Mouse (Mus musculus) liver, adult 2 months (tissue): ENCODE measurements around the gene Mvd. TPM values are rescaled to one million over a fixed set of nuclear protein-coding genes. Genes with fewer than 3 reads are reported as not detected.

ENCODE experiments used
- DNase-seq: peaks from one replicate; pipeline ENCODE4 v3.0.0-alpha.2; 2011; ENCODE audit warnings: low read depth, low spot score; ENCODE audit errors: extremely low read depth
- H3K27ac ChIP-seq: fragments of 200-500 bp; replicated peaks from 2 replicates; pipeline ENCODE4 v1.5.1; 2012; ENCODE audit warnings: low read depth, mild to moderate bottlenecking, control low read depth, inconsistent platforms, low read length; ENCODE audit not compliant: insufficient read depth
- H3K27me3 ChIP-seq: fragments of 200-500 bp; 2 replicates; pipeline ENCODE4 v1.6.1; 2012; ENCODE audit warnings: mild to moderate bottlenecking, moderate library complexity, low read length, inconsistent platforms; ENCODE audit not compliant: control insufficient read depth, insufficient read depth
- H3K36me3 ChIP-seq: fragments of 200-500 bp; 2 replicates; pipeline ENCODE4 v1.6.1; 2012; ENCODE audit warnings: low read length, inconsistent platforms; ENCODE audit not compliant: control insufficient read depth, insufficient read depth
- H3K4me1 ChIP-seq: fragments of 200-500 bp; 2 replicates; pipeline ENCODE4 v1.6.1; 2011; ENCODE audit warnings: low read length; ENCODE audit not compliant: control insufficient read depth, insufficient read depth
- H3K4me3 ChIP-seq: fragments of 200-500 bp; 2 replicates; pipeline ENCODE4 v1.5.1; 2011; ENCODE audit warnings: low read depth, mild to moderate bottlenecking, control low read depth, low read length, moderate library complexity; ENCODE audit not compliant: insufficient read depth
- H3K79me2 ChIP-seq: fragments of 200-500 bp; 2 replicates; pipeline ENCODE4 v1.6.1; 2012; ENCODE audit warnings: inconsistent platforms, mild to moderate bottlenecking, low read length, moderate library complexity; ENCODE audit not compliant: control insufficient read depth, insufficient read depth
- H3K9ac ChIP-seq: fragments of 200-500 bp; 2 replicates; pipeline ENCODE4 v1.6.1; 2012; ENCODE audit warnings: low read depth, mild to moderate bottlenecking, control low read depth, inconsistent platforms, low read length
- CTCF ChIP-seq: fragments of 200-500 bp; IDR thresholded peaks from 2 replicates; pipeline ENCODE4 v1.5.1; 2011; ENCODE audit warnings: low read depth, low read length, control low read depth
- POLR2A ChIP-seq: fragments of 200-500 bp; IDR thresholded peaks from 2 replicates; pipeline ENCODE4 v1.6.1; 2011; ENCODE audit warnings: low read length, control low read depth; ENCODE audit not compliant: insufficient read depth; ENCODE audit errors: extremely low read depth
- WGBS: fragments of 180-500 bp; shearing (Covaris S2); methylation state at CpG from one replicate; pipeline ENCODE4 v1.1.7; 2018; 5-methylcytosine and 5-hydroxymethylcytosine counted together
- polyA plus RNA-seq: library from polyadenylated mRNA; depleted of rRNA; stranded (reverse); fragments of >200 nt; gene quantifications from 2 replicates; pipeline ENCODE4 v1.2.3, GENCODE M21; 2012; rRNA removed
- total RNA-seq: library from RNA; depleted of rRNA; stranded (reverse); fragments of >200 nt; gene quantifications from 2 replicates; pipeline ENCODE4 v1.2.3, GENCODE M21; 2014; rRNA removed

Mvd gene
- total and polyA plus RNA-seq, 2 experiments: 20.9 to 68.7 TPM

- Histone ChIP-seq H3K79me2 (no peaks in the 10 kb centered on the region; the same call in 1 of the 2 replicates), H3K4me1 (no peaks in the 10 kb centered on the region), H3K4me3 (no peak overlapping the region), H3K36me3 (peaks cover 48% of the 10 kb centered on the region), H3K9ac (no peak overlapping the region), H3K27ac (no peak overlapping the region), H3K27me3 (no peaks in the 10 kb centered on the region)
- TF ChIP-seq CTCF: no peak
- no peak for TF ChIP-seq POLR2A
- 85% methylated on average over 6 of the region's 6 CpGs for WGBS
- DNase-seq: no peak
Observed at GRCm38 (mm10) chr8:122395291-122395690, 47.9 kb downstream of the Mvd start.

DNA sequence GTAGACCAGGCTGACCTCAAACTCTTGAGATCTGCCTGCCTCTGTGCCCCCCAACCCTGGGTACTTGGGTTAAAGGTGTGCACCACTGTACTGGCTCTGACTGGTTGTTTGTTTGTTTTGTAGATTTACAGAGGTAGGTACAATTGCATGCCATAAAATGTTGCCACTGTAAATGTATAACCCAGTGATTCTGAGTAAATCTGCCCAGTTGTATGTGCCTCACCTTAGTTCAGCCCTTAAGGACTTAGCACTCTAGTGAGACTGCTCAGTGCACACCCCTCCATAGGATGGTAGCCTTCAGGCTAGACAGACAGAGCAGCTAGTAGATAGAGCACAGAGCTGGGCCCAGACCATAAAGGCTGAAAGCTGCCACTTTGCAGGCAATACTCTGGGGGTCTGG lies 49.5 kb downstream of the Mvd start:
- Histone ChIP-seq H3K36me3 (peaks cover 50% of the 10 kb centered on the region), H3K27me3 (no peaks in the 10 kb centered on the region), H3K79me2 (peaks cover 5% of the 10 kb centered on the region; the same call in 1 of the 2 replicates), H3K27ac (no peak overlapping the region), H3K4me3 (no peak overlapping the region), H3K9ac (no peak overlapping the region), H3K4me1 (no peaks in the 10 kb centered on the region)
- no peak for TF ChIP-seq POLR2A
- no peak for TF ChIP-seq CTCF
- DNase-seq: no peak

- Histone ChIP-seq H3K4me3 (no peak overlapping the region), H3K27me3 (no peaks in the 10 kb centered on the region), H3K9ac (no peak overlapping the region), H3K36me3 (peaks cover 46% of the 10 kb centered on the region), H3K27ac (no peak overlapping the region), H3K79me2 (peaks cover 8% of the 10 kb centered on the region; the same call in 1 of the 2 replicates), H3K4me1 (0 out of 2 replicates have a peak, but pooled peaks cover 1% of the 10 kb centered on the region)
- WGBS: 15% methylated on average over 3 of the region's 3 CpGs
- TF ChIP-seq CTCF (no peak), POLR2A (no peak)
- peak; percentile 57 for DNase-seq
Observed at GRCm38 (mm10) chr8:122390758-122391157, 52.5 kb downstream of the Mvd start.

- WGBS: 90% methylated on average over 3 of the region's 3 CpGs
- Histone ChIP-seq H3K27me3 (no peaks in the 10 kb centered on the region), H3K9ac (no peak overlapping the region), H3K79me2 (peaks cover 10% of the 10 kb centered on the region; the same call in 1 of the 2 replicates), H3K36me3 (peaks cover 52% of the 10 kb centered on the region), H3K4me3 (no peak overlapping the region), H3K4me1 (0 out of 2 replicates have a peak, but pooled peaks cover 5% of the 10 kb centered on the region), H3K27ac (no peak overlapping the region)
- TF ChIP-seq POLR2A (no peak), CTCF (0 out of 2 replicates have a peak, but pooled peaks have one; percentile 23)
- DNase-seq: no peak
Observed at GRCm38 (mm10) chr8:122389357-122389756, 53.9 kb downstream of the Mvd start.

Other genes starting within 250 kb of the Mvd start
- gene Zfpm1, start 161.3 kb downstream of the Mvd start, total RNA-seq: 7.9 and 8.4 TPM in 2 replicates
- 56.5 and 67.5 TPM in 2 replicates for gene Zfpm1, start 161.3 kb downstream of the Mvd start, polyA plus RNA-seq
- gene Trhr2, start 82.7 kb downstream of the Mvd start, total RNA-seq: not detected in 2 replicates
- not detected in 2 replicates for gene Trhr2, start 82.7 kb downstream of the Mvd start, polyA plus RNA-seq
- 10.9 and 14.0 TPM in 2 replicates for gene Zc3h18, start 66.8 kb downstream of the Mvd start, total RNA-seq
- gene Zc3h18, start 66.8 kb downstream of the Mvd start, polyA plus RNA-seq: 18.3 and 22.3 TPM in 2 replicates
- not detected in 2 replicates for gene Il17c, start 21.4 kb downstream of the Mvd start, total RNA-seq
- not detected in 2 replicates for gene Il17c, start 21.4 kb downstream of the Mvd start, polyA plus RNA-seq
- 13.9 and 23.4 TPM in 2 replicates for gene Cyba, start 10.5 kb downstream of the Mvd start, total RNA-seq
- 24.4 and 34.2 TPM in 2 replicates for gene Cyba, start 10.5 kb downstream of the Mvd start, polyA plus RNA-seq
- gene Snai3, start 17.3 kb upstream of the Mvd start, total RNA-seq: not detected in 2 replicates
- 0.44 and 0.46 TPM in 2 replicates for gene Snai3, start 17.3 kb upstream of the Mvd start, polyA plus RNA-seq
- gene Rnf166, start 32.6 kb upstream of the Mvd start, total RNA-seq: 5.3 and 6.8 TPM in 2 replicates
- gene Rnf166, start 32.6 kb upstream of the Mvd start, polyA plus RNA-seq: 22.8 and 24.2 TPM in 2 replicates
- gene Ctu2, start 32.7 kb upstream of the Mvd start, total RNA-seq: 7.0 and 13.5 TPM in 2 replicates
- 21.1 and 27.0 TPM in 2 replicates for gene Ctu2, start 32.7 kb upstream of the Mvd start, polyA plus RNA-seq
- gene Piezo1, start 107.9 kb upstream of the Mvd start, total RNA-seq: 2.2 and 4.6 TPM in 2 replicates
- 8.0 and 11.1 TPM in 2 replicates for gene Piezo1, start 107.9 kb upstream of the Mvd start, polyA plus RNA-seq
- gene Cdt1, start 124.6 kb upstream of the Mvd start, total RNA-seq: 1.0 and 3.0 TPM in 2 replicates
- gene Cdt1, start 124.6 kb upstream of the Mvd start, polyA plus RNA-seq: 2.5 and 2.9 TPM in 2 replicates
- 59.8 and 68.3 TPM in 2 replicates for gene Aprt, start 133.5 kb upstream of the Mvd start, total RNA-seq
- gene Aprt, start 133.5 kb upstream of the Mvd start, polyA plus RNA-seq: 80.5 and 105 TPM in 2 replicates
- 4.1 and 4.4 TPM in 2 replicates for gene Galns, start 168.0 kb upstream of the Mvd start, total RNA-seq
- gene Galns, start 168.0 kb upstream of the Mvd start, polyA plus RNA-seq: 4.4 and 6.6 TPM in 2 replicates
- gene Trappc2l, start 168.2 kb upstream of the Mvd start, total RNA-seq: 7.4 and 14.5 TPM in 2 replicates
- 74.7 and 101 TPM in 2 replicates for gene Trappc2l, start 168.2 kb upstream of the Mvd start, polyA plus RNA-seq
- not detected in 2 replicates for gene Pabpn1l, start 179.3 kb upstream of the Mvd start, total RNA-seq
- not detected in 2 replicates for gene Pabpn1l, start 179.3 kb upstream of the Mvd start, polyA plus RNA-seq